Comparison of ENCODE assay signal across 7 mouse cellular contexts in the genomic region with DNA sequence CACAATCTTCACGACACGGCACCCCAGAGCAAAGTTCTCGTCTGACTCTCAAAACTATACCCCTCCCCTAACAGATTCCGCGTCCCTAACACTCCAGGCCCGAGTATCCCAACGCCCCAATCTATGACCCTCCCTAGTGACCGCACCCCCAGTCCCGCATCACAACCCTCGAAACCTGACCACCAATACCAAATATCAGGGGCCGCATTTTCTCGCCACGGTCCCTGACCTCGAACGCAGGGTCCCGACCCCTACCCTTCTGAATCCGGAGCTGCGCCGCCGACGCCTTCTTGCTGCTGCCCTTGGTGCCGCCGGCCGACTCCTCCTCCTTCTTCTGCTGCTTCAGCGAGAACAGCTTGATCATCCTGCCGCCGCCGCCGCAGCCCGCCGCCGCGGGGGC. TPM values are rescaled to one million over a fixed set of nuclear protein-coding genes. Genes with fewer than 3 reads are reported as not detected.
A peak's percentile ranks its signal among the peaks of the same experiment; 100 is the strongest.
DNase-seq lines count a peak whose midpoint lies in the region; ATAC-seq and TF ChIP-seq lines count a peak whose summit lies in the region.

No protein-coding gene starts in this region.

- H3K9me3 ChIP-seq in erythroblast, embryonic 14.5 days (ENCODE audit: control insufficient read depth, low read length): no peaks in the 10 kb centered on the region
- H3K9me3 ChIP-seq in liver, embryonic 11.5 days (ENCODE audit: control insufficient read depth, low read length): no peaks in the 10 kb centered on the region

- peaks cover 21% of the 10 kb centered on the region for H3K27me3 ChIP-seq in erythroblast, embryonic 14.5 days (ENCODE audit: control insufficient read depth)
- H3K27me3 ChIP-seq in liver, embryonic 11.5 days (replicated peaks; ENCODE audit: control insufficient read depth, insufficient read depth, low read length): peaks cover 7% of the 10 kb centered on the region

- H3K4me3 ChIP-seq in left cerebral cortex, adult 2 months: peak overlapping the region; percentile 91
- peak overlapping the region; percentile 85 for H3K4me3 ChIP-seq in erythroblast, embryonic 14.5 days (replicated peaks)
- H3K4me3 ChIP-seq in liver, embryonic 11.5 days (ENCODE audit: low read depth, low read length): peak overlapping the region; percentile 85

- ATAC-seq in liver, embryonic 11.5 days (replicated peaks; ENCODE audit: low FRiP score): no peak

- DNase-seq in left cerebral cortex, adult 2 months (ENCODE audit: extremely low spot score in 1 of 2, low spot score in 2 of 2): peak in 1 of 2 experiments; percentile 46
- DNase-seq in left cerebral cortex, adult 18-20 months (ENCODE audit: low spot score in 2 of 2): no peak
- DNase-seq in ZHBTc4 (ENCODE audit: low read depth, low spot score): peak; percentile 76
- DNase-seq in liver, embryonic 11.5 days (ENCODE audit: low spot score): no peak
- DNase-seq in testis, postnatal 10 days (ENCODE audit: low spot score): peak; percentile 76
- DNase-seq in urinary bladder, adult 2 months (ENCODE audit: low spot score): no peak

- TF ChIP-seq CTCF in left cerebral cortex, adult 2 months (IDR thresholded peaks at IDR 0.05): no peak

- peak overlapping the region; percentile 81 for H3K4me2 ChIP-seq in liver, embryonic 11.5 days

- H3K4me1 ChIP-seq in erythroblast, embryonic 14.5 days (ENCODE audit: control insufficient read depth): peaks cover 60% of the 10 kb centered on the region
- peaks cover 26% of the 10 kb centered on the region for H3K4me1 ChIP-seq in liver, embryonic 11.5 days (replicated peaks; ENCODE audit: control insufficient read depth, insufficient read depth, low read length)

- intact Hi-C loops in left cerebral cortex, adult 2 months (cut with DNase I): loop anchor here (5.0 kb wide), 1 partner anchor 115 kb away; the partner anchor contains the start of gene Rps5

- H3K36me3 ChIP-seq in erythroblast, embryonic 14.5 days (ENCODE audit: control insufficient read depth): peaks cover 42% of the 10 kb centered on the region
- peaks cover 13% of the 10 kb centered on the region for H3K36me3 ChIP-seq in liver, embryonic 11.5 days (ENCODE audit: control insufficient read depth, insufficient read depth, low read length)

- H3K9ac ChIP-seq in liver, embryonic 11.5 days (ENCODE audit: low read depth, low read length): peak overlapping the region; percentile 99

- H3K27ac ChIP-seq in left cerebral cortex, adult 2 months: peak overlapping the region; percentile 100
- H3K27ac ChIP-seq in liver, embryonic 11.5 days (ENCODE audit: low read depth, low read length): peak overlapping the region; percentile 98

- 0% methylated on average over 32 of the region's 33 CpGs for WGBS in liver, embryonic 11.5 days

RNA-seq across cellular contexts. Expression of gene Ube2m, which starts 0.7 kb away (rescaled TPM):
- total RNA-seq in left cerebral cortex, adult 2 months (2021): 100 to 1,000 TPM; 220 to 227 TPM
- 100 to 1,000 TPM; 234 to 240 TPM for total RNA-seq in left cerebral cortex, adult 18-20 months (2021)
- 22.8 and 28.8 TPM in 2 replicates for polyA plus RNA-seq in erythroblast, embryonic 14.5 days (2012)
- polyA plus RNA-seq in liver, embryonic 11.5 days (2014; fragmentation: Nextera tagmentation; extraction: Ambion mirVana): 178 and 183 TPM in 2 replicates
- 164 and 172 TPM in 2 replicates for polyA plus RNA-seq in urinary bladder, adult 2 months (2012; rRNA removed)

RNA-seq across cellular contexts. Expression of gene Chmp2a, which starts 2.8 kb away (rescaled TPM):
- total RNA-seq in left cerebral cortex, adult 2 months (2021): 100 to 1,000 TPM; 134 to 150 TPM
- total RNA-seq in left cerebral cortex, adult 18-20 months (2021): 100 to 1,000 TPM; 132 to 156 TPM
- polyA plus RNA-seq in erythroblast, embryonic 14.5 days (2012): 39.9 and 103 TPM in 2 replicates
- polyA plus RNA-seq in liver, embryonic 11.5 days (2014; fragmentation: Nextera tagmentation; extraction: Ambion mirVana): 134 and 142 TPM in 2 replicates
- polyA plus RNA-seq in urinary bladder, adult 2 months (2012; rRNA removed): 240 and 257 TPM in 2 replicates

RNA-seq across cellular contexts. Expression of gene Mzf1, which starts 17.2 kb away (rescaled TPM):
- total RNA-seq in left cerebral cortex, adult 2 months (2021): 10 to 100 TPM; 10.2 to 10.6 TPM
- total RNA-seq in left cerebral cortex, adult 18-20 months (2021): 10 to 100 TPM in 1 of 2 experiments, 1 to 10 TPM in 1; 9.4 to 10.0 TPM
- polyA plus RNA-seq in erythroblast, embryonic 14.5 days (2012): 0.03 TPM in 2 replicates
- 1.6 and 1.9 TPM in 2 replicates for polyA plus RNA-seq in liver, embryonic 11.5 days (2014; fragmentation: Nextera tagmentation; extraction: Ambion mirVana)
- polyA plus RNA-seq in urinary bladder, adult 2 months (2012; rRNA removed): 1.2 and 1.3 TPM in 2 replicates

RNA-seq across cellular contexts. Expression of gene Zbtb45, which starts 27.5 kb away (rescaled TPM):
- total RNA-seq in left cerebral cortex, adult 2 months (2021): 10 to 100 TPM; 34.0 to 35.8 TPM
- total RNA-seq in left cerebral cortex, adult 18-20 months (2021): 10 to 100 TPM; 35.3 to 38.3 TPM
- polyA plus RNA-seq in erythroblast, embryonic 14.5 days (2012): 6.7 and 7.7 TPM in 2 replicates
- 27.5 and 27.9 TPM in 2 replicates for polyA plus RNA-seq in liver, embryonic 11.5 days (2014; fragmentation: Nextera tagmentation; extraction: Ambion mirVana)
- polyA plus RNA-seq in urinary bladder, adult 2 months (2012; rRNA removed): 11.7 and 13.2 TPM in 2 replicates

RNA-seq across cellular contexts. Expression of gene Trim28, which starts 38.5 kb away (rescaled TPM):
- total RNA-seq in left cerebral cortex, adult 2 months (2021): 100 to 1,000 TPM; 220 to 221 TPM
- 100 to 1,000 TPM; 206 to 207 TPM for total RNA-seq in left cerebral cortex, adult 18-20 months (2021)
- 16.2 and 17.6 TPM in 2 replicates for polyA plus RNA-seq in erythroblast, embryonic 14.5 days (2012)
- polyA plus RNA-seq in liver, embryonic 11.5 days (2014; fragmentation: Nextera tagmentation; extraction: Ambion mirVana): 339 and 346 TPM in 2 replicates
- 186 and 190 TPM in 2 replicates for polyA plus RNA-seq in urinary bladder, adult 2 months (2012; rRNA removed)

Comparison
In these comparisons a context has a peak if more than half of its experiments do, and no peak if none do; other contexts are left out.
1. DNase-seq: peak in ZHBTc4 (single experiment) and testis, postnatal 10 days (single experiment); none in left cerebral cortex, adult 18-20 months (0 of 2), liver, embryonic 11.5 days (single experiment) and urinary bladder, adult 2 months (single experiment).
2. Peak in every context shown above with its lines, with median percentiles within 50 percentile points of each other: H3K4me3 ChIP-seq.